Mouse (Mus musculus): ENCODE data around the gene Sos2. TPM values are rescaled to one million over a fixed set of nuclear protein-coding genes. Genes with fewer than 3 reads are reported as not detected.
"Not testable (repeated sequence)": the region's sequence is repeated elsewhere in the genome, so short reads cannot be mapped to it uniquely, and the experiment has no call there.

Gene Sos2
- polyA plus RNA-seq, 1 experiment from 2014 or later: 8.9 TPM

DNA sequence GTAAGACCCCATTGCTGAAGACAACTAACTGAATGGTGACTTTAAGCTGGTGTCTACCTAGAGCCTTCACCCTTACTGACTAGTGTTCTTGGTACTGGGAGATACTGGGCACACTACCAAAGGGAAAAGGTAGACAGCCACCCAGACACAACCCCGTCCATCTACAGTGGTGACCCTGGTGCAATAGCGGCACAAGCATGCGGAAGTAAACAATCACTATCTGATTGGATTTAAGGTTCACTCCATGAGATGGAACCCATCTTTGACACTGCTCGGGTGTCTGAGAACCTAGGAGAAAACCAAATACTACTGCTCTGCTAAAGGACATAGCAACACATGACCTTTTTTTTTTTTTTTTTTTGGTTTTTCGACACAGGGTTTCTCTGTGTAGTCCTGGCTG lies 20.0 kb downstream of the Sos2 start:
- WGBS: 95% methylated on average over 5 of the region's 5 CpGs
- no peak for ATAC-seq (ENCODE audit: low FRiP score)

GRCm38 (mm10) chr12:69653973-69654372 lies 27.7 kb downstream of the Sos2 start:
- ATAC-seq (ENCODE audit: low FRiP score): peak; percentile 71

More for the DNA sequence above, 20.0 kb downstream of the Sos2 start:
- no peaks in the 10 kb centered on the region for H3K27me3 ChIP-seq
- no peak overlapping the region for H3K4me3 ChIP-seq (replicated peaks)
- H3K9ac ChIP-seq: no peak overlapping the region
- no peak overlapping the region for H3K27ac ChIP-seq
- no peak overlapping the region for H3K4me2 ChIP-seq
- no peaks in the 10 kb centered on the region; the same call in 1 of the 2 replicates for H3K36me3 ChIP-seq (replicated peaks)
- no peaks in the 10 kb centered on the region for H3K4me1 ChIP-seq
- 0 out of 2 replicates have a peak, but pooled peaks cover 3% of the 10 kb centered on the region for H3K9me3 ChIP-seq

GRCm38 (mm10) chr12:69649511-69649910 lies 32.1 kb downstream of the Sos2 start:
- no peak overlapping the region for H3K27ac ChIP-seq
- H3K4me3 ChIP-seq (replicated peaks): no peak overlapping the region
- no peak for ATAC-seq (ENCODE audit: low FRiP score)
- H3K27me3 ChIP-seq: no peaks in the 10 kb centered on the region
- H3K4me1 ChIP-seq: no peaks in the 10 kb centered on the region
- H3K9ac ChIP-seq: no peak overlapping the region
- WGBS: 93% methylated on average over 8 of the region's 8 CpGs
- peaks cover 38% of the 10 kb centered on the region for H3K36me3 ChIP-seq (replicated peaks)
- H3K9me3 ChIP-seq: no peaks in the 10 kb centered on the region
- H3K4me2 ChIP-seq: no peak overlapping the region

More at GRCm38 (mm10) chr12:69653973-69654372, 27.7 kb downstream of the Sos2 start:
- not testable (repeated sequence) for H3K9me3 ChIP-seq; H3K4me1 ChIP-seq; H3K9ac ChIP-seq; H3K4me2 ChIP-seq; H3K4me3 ChIP-seq (replicated peaks); H3K27ac ChIP-seq; H3K27me3 ChIP-seq
- H3K36me3 ChIP-seq (replicated peaks): peaks cover 25% of the 10 kb centered on the region

GRCm38 (mm10) chr12:69645821-69646616 lies 35.6 kb downstream of the Sos2 start:
- H3K27me3 ChIP-seq: no peaks in the 10 kb centered on the region
- 91% methylated on average over 8 of the region's 8 CpGs for WGBS
- ATAC-seq (ENCODE audit: low FRiP score): no peak
- no peak overlapping the region for H3K27ac ChIP-seq
- H3K36me3 ChIP-seq (replicated peaks): peaks cover 19% of the 10 kb centered on the region
- no peak overlapping the region for H3K4me2 ChIP-seq
- H3K9me3 ChIP-seq: no peaks in the 10 kb centered on the region
- H3K4me3 ChIP-seq (replicated peaks): no peak overlapping the region
- no peak overlapping the region for H3K9ac ChIP-seq
- H3K4me1 ChIP-seq: no peaks in the 10 kb centered on the region

GRCm38 (mm10) chr12:69644877-69645276 lies 36.8 kb downstream of the Sos2 start:
- H3K4me2 ChIP-seq: no peak overlapping the region
- H3K27me3 ChIP-seq: no peaks in the 10 kb centered on the region
- H3K36me3 ChIP-seq (replicated peaks): peaks cover 21% of the 10 kb centered on the region
- H3K4me1 ChIP-seq: no peaks in the 10 kb centered on the region
- H3K9ac ChIP-seq: no peak overlapping the region
- H3K27ac ChIP-seq: no peak overlapping the region
- H3K4me3 ChIP-seq (replicated peaks): no peak overlapping the region
- no peaks in the 10 kb centered on the region for H3K9me3 ChIP-seq
- no peak for ATAC-seq (ENCODE audit: low FRiP score)
- WGBS: 84% methylated on average over 3 of the region's 3 CpGs

GRCm38 (mm10) chr12:69642877-69643276 lies 38.8 kb downstream of the Sos2 start:
- H3K27ac ChIP-seq: no peak overlapping the region
- peaks cover 29% of the 10 kb centered on the region for H3K36me3 ChIP-seq (replicated peaks)
- no peak overlapping the region for H3K4me2 ChIP-seq
- H3K9me3 ChIP-seq: no peaks in the 10 kb centered on the region
- H3K27me3 ChIP-seq: no peaks in the 10 kb centered on the region
- no peak for ATAC-seq (ENCODE audit: low FRiP score)
- H3K4me1 ChIP-seq: no peaks in the 10 kb centered on the region
- WGBS: 95% methylated on average over 5 of the region's 5 CpGs
- no peak overlapping the region for H3K9ac ChIP-seq
- H3K4me3 ChIP-seq (replicated peaks): no peak overlapping the region

DNA sequence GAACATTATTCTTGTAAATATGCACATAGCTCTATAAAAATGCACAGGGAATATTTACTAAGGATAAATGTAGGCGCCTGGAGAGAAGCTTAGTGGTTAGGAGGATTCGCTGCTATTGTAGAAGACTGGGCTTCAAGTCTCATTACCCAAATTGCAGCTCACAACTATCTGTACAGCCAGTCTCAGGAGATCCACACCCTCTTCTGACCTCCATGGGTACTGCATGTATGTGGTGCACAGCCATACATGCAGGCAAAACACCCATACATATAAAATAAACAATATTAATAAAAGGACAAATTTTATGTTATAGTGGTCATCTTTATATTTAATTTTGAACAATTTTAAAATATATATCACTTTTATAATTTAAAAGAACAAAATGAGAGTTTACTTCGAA lies 46.9 kb downstream of the Sos2 start:
- no peaks in the 10 kb centered on the region for H3K9me3 ChIP-seq
- no peak for ATAC-seq (ENCODE audit: low FRiP score)
- H3K9ac ChIP-seq: no peak overlapping the region
- no peaks in the 10 kb centered on the region for H3K4me1 ChIP-seq
- 89% methylated on average over 3 of the region's 3 CpGs for WGBS
- peaks cover 22% of the 10 kb centered on the region for H3K36me3 ChIP-seq (replicated peaks)
- no peak overlapping the region for H3K4me3 ChIP-seq (replicated peaks)
- no peak overlapping the region for H3K27ac ChIP-seq
- H3K4me2 ChIP-seq: no peak overlapping the region
- H3K27me3 ChIP-seq: no peaks in the 10 kb centered on the region

GRCm38 (mm10) chr12:69618590-69618989 lies 63.1 kb downstream of the Sos2 start:
- H3K4me2 ChIP-seq; H3K9ac ChIP-seq; H3K27ac ChIP-seq; H3K4me3 ChIP-seq (replicated peaks); H3K27me3 ChIP-seq; H3K9me3 ChIP-seq; H3K4me1 ChIP-seq; ATAC-seq (ENCODE audit: low FRiP score): not testable (repeated sequence)
- peaks cover 25% of the 10 kb centered on the region for H3K36me3 ChIP-seq (replicated peaks)
- 88% methylated on average over 5 of the region's 5 CpGs for WGBS

- no peak for ATAC-seq (ENCODE audit: low FRiP score)
- no peak overlapping the region for H3K4me2 ChIP-seq
- 97% methylated on average over 2 of the region's 2 CpGs for WGBS
- no peaks in the 10 kb centered on the region for H3K9me3 ChIP-seq
- no peak overlapping the region for H3K9ac ChIP-seq
- no peaks in the 10 kb centered on the region for H3K4me1 ChIP-seq
- H3K27me3 ChIP-seq: no peaks in the 10 kb centered on the region
- no peak overlapping the region for H3K4me3 ChIP-seq (replicated peaks)
- H3K27ac ChIP-seq: no peak overlapping the region
- peaks cover 16% of the 10 kb centered on the region; the same call in 1 of the 2 replicates for H3K36me3 ChIP-seq (replicated peaks)
These were observed 77.3 kb downstream of the Sos2 start for GRCm38 (mm10) chr12:69604367-69604766.

- Histone ChIP-seq H3K4me2 (no peak overlapping the region), H3K9ac (no peak overlapping the region), H3K36me3 (replicated peaks) (peaks cover 15% of the 10 kb centered on the region), H3K27ac (no peak overlapping the region), H3K27me3 (no peaks in the 10 kb centered on the region), H3K4me1 (no peaks in the 10 kb centered on the region), H3K9me3 (no peaks in the 10 kb centered on the region), H3K4me3 (replicated peaks) (no peak overlapping the region)
- 86% methylated on average over 4 of the region's 4 CpGs for WGBS
- ATAC-seq (ENCODE audit: low FRiP score): no peak
These were observed 84.2 kb downstream of the Sos2 start for GRCm38 (mm10) chr12:69597446-69597845.

DNA sequence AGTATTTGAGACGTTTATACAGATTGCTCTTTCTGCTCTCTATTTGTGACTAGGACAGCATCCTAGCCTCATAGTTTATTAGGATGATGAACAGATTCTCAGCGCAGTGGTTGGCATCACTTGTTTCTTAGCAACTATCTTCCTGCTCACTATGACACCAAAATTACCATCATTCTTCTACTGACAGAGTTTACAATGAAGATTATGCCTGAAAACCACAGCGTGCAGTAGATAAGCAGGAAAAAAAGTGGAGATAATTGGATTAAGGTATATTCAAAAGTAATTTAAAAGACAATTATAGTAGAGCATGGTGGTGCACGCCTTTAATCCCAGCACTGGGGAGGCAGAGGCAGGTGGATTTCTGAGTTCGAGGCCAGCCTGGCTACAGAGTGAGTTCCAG lies 88.5 kb downstream of the Sos2 start:
- Histone ChIP-seq H3K9me3 (no peaks in the 10 kb centered on the region), H3K9ac (no peak overlapping the region), H3K36me3 (replicated peaks) (peaks cover 26% of the 10 kb centered on the region), H3K4me1 (no peaks in the 10 kb centered on the region), H3K4me2 (no peak overlapping the region), H3K27ac (no peak overlapping the region), H3K4me3 (replicated peaks) (no peak overlapping the region), H3K27me3 (no peaks in the 10 kb centered on the region)
- no peak for ATAC-seq (ENCODE audit: low FRiP score)
- WGBS: 88% methylated on average over 5 of the region's 5 CpGs

DNA sequence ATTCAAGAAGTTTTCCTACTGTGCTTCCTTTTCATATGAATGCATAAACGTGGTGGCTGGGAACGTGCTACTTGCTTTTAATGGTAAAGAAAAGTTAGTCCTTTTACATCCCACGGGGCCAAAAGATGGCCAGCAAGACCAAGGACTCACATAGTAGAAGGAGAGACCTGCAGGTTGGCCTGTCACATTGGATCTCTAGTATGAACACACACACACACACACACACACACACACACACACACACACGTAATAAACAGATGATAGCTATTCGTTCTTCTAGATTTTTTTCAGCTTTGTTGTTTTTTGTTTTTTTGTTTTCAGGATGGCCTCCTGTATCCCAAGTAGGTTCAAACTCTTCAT lies 98.4 kb downstream of the Sos2 start:
- Histone ChIP-seq H3K4me2 (peak overlapping the region; percentile 70), H3K4me3 (replicated peaks) (peak overlapping the region; percentile 88), H3K36me3 (replicated peaks) (peaks cover 41% of the 10 kb centered on the region), H3K9me3 (no peaks in the 10 kb centered on the region), H3K9ac (peak overlapping the region; percentile 93), H3K27me3 (no peaks in the 10 kb centered on the region), H3K27ac (peak overlapping the region; percentile 75; the same call in 1 of the 2 replicates), H3K4me1 (peaks cover 22% of the 10 kb centered on the region)
- peak; percentile 39 for ATAC-seq (ENCODE audit: low FRiP score)
- WGBS: 45% methylated on average over 5 of the region's 5 CpGs

DNA sequence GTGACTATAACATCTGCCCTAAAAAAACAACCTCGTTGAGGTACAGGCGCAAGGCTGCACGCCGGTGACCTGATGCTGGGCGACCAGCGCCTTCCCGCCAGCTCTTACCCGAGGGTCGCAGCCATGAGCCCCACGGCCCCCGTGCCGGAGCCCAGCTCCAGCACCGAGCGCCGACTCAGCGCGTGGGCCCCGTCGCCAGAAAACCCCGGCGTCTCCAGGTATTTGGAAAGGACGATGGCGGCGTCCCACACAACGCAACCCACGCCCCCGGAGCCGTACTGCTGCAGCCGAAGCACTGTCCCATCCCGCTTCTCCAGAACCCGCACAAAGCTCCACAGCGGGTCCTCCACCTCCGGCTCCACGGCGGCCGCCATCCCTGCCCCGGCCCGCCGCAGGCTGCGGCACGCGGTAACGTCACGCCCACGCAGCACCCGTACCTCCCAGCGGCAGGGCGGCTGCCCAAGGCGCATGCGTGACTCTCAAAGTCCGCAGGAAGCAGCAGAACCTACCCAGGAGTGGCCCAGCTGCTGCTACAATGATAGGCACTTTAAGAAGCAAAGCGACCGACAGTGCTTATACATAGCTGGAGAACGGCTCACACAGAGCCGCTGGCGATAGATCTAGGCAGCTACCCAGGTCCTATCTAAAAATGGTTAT lies 98.9 kb downstream of the Sos2 start, which contains the start of gene Vcpkmt:
Vcpkmt (minus strand) TSS at position 416 of the 657 bp plus-strand sequence.
- peak within 1 kb of the TSS; percentile 88 for H3K4me3 ChIP-seq (replicated peaks)
- peak; percentile 97 for ATAC-seq (ENCODE audit: low FRiP score)
- H3K4me1 ChIP-seq: peaks cover 22% of the 10 kb centered on the region
- H3K4me2 ChIP-seq: peak within 1 kb of the TSS; percentile 70
- peaks cover 44% of the 10 kb centered on the region for H3K36me3 ChIP-seq (replicated peaks)
- H3K9ac ChIP-seq: peak within 1 kb of the TSS; percentile 93
- H3K9me3 ChIP-seq: no peaks in the 10 kb centered on the region
- WGBS: under 1% methylated on average over 54 of the region's 56 CpGs
- peak within 1 kb of the TSS; percentile 75 for H3K27ac ChIP-seq
- no peaks in the 10 kb centered on the region for H3K27me3 ChIP-seq

Data from forebrain, embryonic 12.5 days (tissue).